Mouse (Mus musculus): ENCODE results near the gene Pofut1.

GRCm38 (mm10) chr2:153213351-153213750, 28.0 kb upstream of the Pofut1 start:
- no peak for TF ChIP-seq POLR2A (IDR thresholded peaks at IDR 0.05; ENCODE audit: low read depth, low read length)
- no peak for TF ChIP-seq CTCF (IDR thresholded peaks at IDR 0.05; ENCODE audit: borderline replicate concordance, insufficient read depth, low read length)
